Mouse (Mus musculus) C2C12 (cell line): ENCODE data around the gene Rapgef2.

Experiments used
- CTCF ChIP-seq: IDR thresholded peaks from one replicate; pipeline ENCODE4 v1.5.1; 2011; ENCODE audit not compliant: control insufficient read depth, insufficient read depth, insufficient read length
- MAX ChIP-seq: IDR thresholded peaks from one replicate; pipeline ENCODE4 v1.6.1; 2011; ENCODE audit warnings: mild to moderate bottlenecking, control low read depth
- MYOG ChIP-seq: IDR thresholded peaks from one replicate; pipeline ENCODE4 v1.6.1; 2011; ENCODE audit not compliant: control insufficient read depth, insufficient read length; ENCODE audit errors: extremely low read depth

- TF ChIP-seq CTCF (no peak), MAX (no peak), MYOG (no peak)
Measured at GRCm38 (mm10) chr3:79108246-79108645, 178.1 kb downstream of the Rapgef2 start.
